11 mouse cellular contexts compared by ENCODE assay signal in the genomic region with DNA sequence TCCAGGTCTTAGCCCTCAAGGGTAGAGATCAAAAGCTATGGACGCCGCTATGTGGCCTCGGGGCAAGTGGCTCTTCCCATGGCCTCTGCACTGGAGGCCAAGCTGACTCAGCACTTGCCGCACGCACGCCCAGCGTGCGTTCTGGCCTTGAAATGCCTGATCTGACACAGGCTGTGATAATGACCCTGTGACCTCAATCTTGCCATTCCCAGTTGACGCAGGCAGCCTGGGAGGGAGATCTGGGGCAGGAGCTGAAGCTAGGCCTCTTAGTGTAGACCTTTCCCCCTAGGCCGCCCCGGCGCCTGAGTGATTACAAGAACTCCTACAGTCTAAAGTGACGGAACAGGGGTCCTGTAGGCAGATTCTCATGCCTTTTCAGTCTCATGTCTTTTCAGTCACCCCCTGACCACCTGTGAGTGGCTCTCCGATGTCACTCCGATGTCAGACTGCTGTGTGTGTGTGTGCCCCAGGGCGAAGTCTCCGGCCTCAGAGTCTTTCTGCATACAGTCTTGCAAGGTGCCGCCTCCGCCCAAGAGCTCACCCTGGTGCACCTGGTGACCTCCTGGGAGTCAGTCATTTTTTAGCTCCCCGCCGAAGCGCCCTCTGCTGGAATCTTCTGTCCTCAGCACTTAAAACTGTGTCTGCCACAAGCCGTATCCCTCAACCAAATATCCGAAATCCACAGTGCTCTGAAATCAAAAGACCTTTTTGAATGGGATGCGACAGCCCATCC. TPM values are rescaled to one million over a fixed set of nuclear protein-coding genes. Genes with fewer than 3 reads are reported as not detected.
A peak's percentile ranks its signal among the peaks of the same experiment; 100 is the strongest.
DNase-seq lines count a peak whose midpoint lies in the region; ATAC-seq and TF ChIP-seq lines count a peak whose summit lies in the region.
"Had no signal": no experiment of that assay in that cellular context is flagged by ENCODE, and none has a peak within 500 bp of the region (broad histone marks: within the 10 kb centered on the region; RNA-seq: fewer than 3 reads in every experiment).

No protein-coding gene starts in this region.

- no peak for ATAC-seq in heart, postnatal 0 days (ENCODE audit: insufficient read depth, low read depth)
- ATAC-seq in G1E (ENCODE audit: extremely low read depth, insufficient number of reproducible peaks, low FRiP score, poor library complexity, severe bottlenecking), result no peak

- no peaks in the 10 kb centered on the region for H3K36me3 ChIP-seq in heart, postnatal 0 days (replicated peaks; ENCODE audit: control insufficient read depth, insufficient read depth, low read length)
- H3K36me3 ChIP-seq in G1E (replicated peaks), result no peaks in the 10 kb centered on the region
- H3K36me3 ChIP-seq in testis, adult 2 months (ENCODE audit: control insufficient read depth, insufficient read depth, low read length), result no peaks in the 10 kb centered on the region
- H3K36me3 ChIP-seq: liver, embryonic 15.5 days; stomach, embryonic 15.5 days had no signal

- no peak for TF ChIP-seq EP300 in heart, postnatal 0 days (IDR thresholded peaks at IDR 0.05; ENCODE audit: low read depth)

- H3K9ac ChIP-seq in heart, postnatal 0 days (replicated peaks; ENCODE audit: low read depth, low read length), result no peak overlapping the region
- H3K9ac ChIP-seq: liver, embryonic 15.5 days; stomach, embryonic 15.5 days had no signal

- H3K4me3 ChIP-seq in heart, postnatal 0 days (ENCODE audit: low read depth, low read length), result no peak overlapping the region
- no peak overlapping the region for H3K4me3 ChIP-seq in G1E (ENCODE audit: low read depth, low read length)
- no peak overlapping the region for H3K4me3 ChIP-seq in bone marrow macrophage, adult 2 months (ENCODE audit: insufficient read depth, low read length)
- peak overlapping the region; percentile 4 for H3K4me3 ChIP-seq in testis, adult 2 months (ENCODE audit: control insufficient read depth, low read depth, low read length)
- H3K4me3 ChIP-seq: liver, embryonic 15.5 days; stomach, embryonic 15.5 days had no signal

- H3K27me3 ChIP-seq in heart, postnatal 0 days (ENCODE audit: control insufficient read depth, insufficient read depth, low read length), result no peaks in the 10 kb centered on the region
- H3K27me3 ChIP-seq in G1E (ENCODE audit: insufficient read depth, low read length), result peaks cover 7% of the 10 kb centered on the region; the same call in 1 of the 2 replicates
- H3K27me3 ChIP-seq in testis, adult 2 months (ENCODE audit: control insufficient read depth, insufficient read depth, low read length), result no peaks in the 10 kb centered on the region
- H3K27me3 ChIP-seq: stomach, embryonic 15.5 days had no signal

- H3K9me3 ChIP-seq in heart, postnatal 0 days (replicated peaks; ENCODE audit: control insufficient read depth, low read length), result no peaks in the 10 kb centered on the region
- H3K9me3 ChIP-seq in G1E (replicated peaks), result no peaks in the 10 kb centered on the region
- H3K9me3 ChIP-seq: liver, embryonic 15.5 days; stomach, embryonic 15.5 days had no signal

- DNase-seq in heart, postnatal 0 days (ENCODE audit: low spot score), result no peak
- DNase-seq in heart, adult 9 months (ENCODE audit: low spot score in 2 of 2), result no peak
- DNase-seq in G1E (ENCODE audit: low spot score) (no peak), liver (peak; percentile 36)
- DNase-seq in urinary bladder, adult 2 months (ENCODE audit: low spot score), result no peak
- no peak for DNase-seq in frontal cortex, postnatal 25 days (ENCODE audit: low spot score in 2 of 2)

- no peak for TF ChIP-seq POLR2A in bone marrow macrophage, adult 2 months (IDR thresholded peaks at IDR 0.05; ENCODE audit: borderline replicate concordance, low read depth, low read length)
- TF ChIP-seq POLR2A in testis, adult 2 months (IDR thresholded peaks at IDR 0.05; ENCODE audit: control insufficient read depth, low read depth, low read length), result no peak; the same call in 1 of the 2 replicates

- no peaks in the 10 kb centered on the region for H3K4me1 ChIP-seq in heart, postnatal 0 days (ENCODE audit: control insufficient read depth, insufficient read depth)
- H3K4me1 ChIP-seq in G1E (ENCODE audit: insufficient read depth, low read depth, low read length), result no peaks in the 10 kb centered on the region
- no peaks in the 10 kb centered on the region for H3K4me1 ChIP-seq in bone marrow macrophage, adult 2 months (ENCODE audit: control insufficient read depth, insufficient read depth, low read length)
- peaks cover 10% of the 10 kb centered on the region for H3K4me1 ChIP-seq in testis, adult 2 months (ENCODE audit: control insufficient read depth, insufficient read depth, low read length)
- H3K4me1 ChIP-seq: liver, embryonic 15.5 days had no signal

- TF ChIP-seq CTCF in heart, postnatal 0 days (IDR thresholded peaks at IDR 0.05; ENCODE audit: low read depth), result peak; percentile 39
- peak; percentile 19; the same call in 1 of the 2 replicates for TF ChIP-seq CTCF in G1E (IDR thresholded peaks at IDR 0.05; ENCODE audit: low read depth, low read length)
- TF ChIP-seq CTCF in bone marrow macrophage, adult 2 months (IDR thresholded peaks at IDR 0.05; ENCODE audit: low read depth, low read length), result peak; percentile 56
- peak; percentile 44; the same call in 1 of the 2 replicates for TF ChIP-seq CTCF in testis, adult 2 months (IDR thresholded peaks at IDR 0.05; ENCODE audit: control insufficient read depth, insufficient read depth, insufficient replicate concordance, low read depth, low read length)

- H3K4me2 ChIP-seq in heart, postnatal 0 days (ENCODE audit: low read depth, low read length), result no peak overlapping the region
- H3K4me2 ChIP-seq: liver, embryonic 15.5 days; stomach, embryonic 15.5 days had no signal

- 50% methylated on average over 25 of the region's 25 CpGs for WGBS in heart, postnatal 0 days

- H3K27ac ChIP-seq in heart, postnatal 0 days (ENCODE audit: low read depth), result no peak overlapping the region
- no peak overlapping the region for H3K27ac ChIP-seq in bone marrow macrophage, adult 2 months (ENCODE audit: insufficient read depth, low read depth, low read length)
- H3K27ac ChIP-seq in testis, adult 2 months (ENCODE audit: control insufficient read depth, insufficient read depth, low read depth, low read length), result peak overlapping the region; percentile 55
- H3K27ac ChIP-seq: liver, embryonic 15.5 days; stomach, embryonic 15.5 days had no signal

RNA-seq across cellular contexts. Expression of gene Meox1, which starts 34.0 kb away (rescaled TPM):
- 12.5 and 15.0 TPM in 2 replicates for total RNA-seq in heart, postnatal 0 days (2014; rRNA removed; ENCODE audit: low replicate concordance)
- polyA plus RNA-seq in heart, postnatal 0 days (2015; fragmentation: Nextera tagmentation; extraction: Ambion mirVana), result 10.9 and 12.3 TPM in 2 replicates
- total RNA-seq in G1E (2014; fragmentation: Nextera tagmentation) (not detected in 2 replicates), G1E (2017) (not detected in 2 replicates)
- polyA plus RNA-seq in G1E (2012), result not detected in 2 replicates
- polyA plus RNA-seq in bone marrow macrophage, adult 2 months (2012; ENCODE audit: insufficient read depth, insufficient read length, missing spikeins), result not detected in 2 replicates
- polyA plus RNA-seq in testis, adult 2 months (2012; rRNA removed), result 0.18 and 1.7 TPM in 2 replicates
- polyA plus RNA-seq in urinary bladder, adult 2 months (2012; rRNA removed), result 2.8 and 2.9 TPM in 2 replicates
- total RNA-seq: common myeloid progenitor, adult 5-6 weeks had no signal

RNA-seq across cellular contexts. Expression of gene Sost, which starts 38.6 kb away (rescaled TPM):
- total RNA-seq in heart, postnatal 0 days (2014; rRNA removed; ENCODE audit: low replicate concordance), result 6.5 and 21.2 TPM in 2 replicates
- polyA plus RNA-seq in heart, postnatal 0 days (2015; fragmentation: Nextera tagmentation; extraction: Ambion mirVana), result 2.7 and 2.8 TPM in 2 replicates
- not detected in 2 replicates for total RNA-seq in G1E (2014; fragmentation: Nextera tagmentation)
- 0.06 TPM in 1 of 2 replicates, not detected in the other for total RNA-seq in G1E (2017)
- not detected in 2 replicates for polyA plus RNA-seq in G1E (2012)
- not detected in 2 replicates for polyA plus RNA-seq in bone marrow macrophage, adult 2 months (2012; ENCODE audit: insufficient read depth, insufficient read length, missing spikeins)
- polyA plus RNA-seq in testis, adult 2 months (2012; rRNA removed), result 2.4 and 6.4 TPM in 2 replicates
- polyA plus RNA-seq in urinary bladder, adult 2 months (2012; rRNA removed), result 0.03 TPM in 1 of 2 replicates, not detected in the other
- total RNA-seq: common myeloid progenitor, adult 5-6 weeks had no signal

RNA-seq across cellular contexts. Expression of gene Cfap97d1, which starts 55.9 kb away (rescaled TPM):
- total RNA-seq in heart, postnatal 0 days (2014; rRNA removed; ENCODE audit: low replicate concordance), result not detected in 2 replicates
- polyA plus RNA-seq in heart, postnatal 0 days (2015; fragmentation: Nextera tagmentation; extraction: Ambion mirVana), result not detected in 2 replicates
- not detected in 2 replicates for total RNA-seq in G1E (2014; fragmentation: Nextera tagmentation)
- not detected in 2 replicates for total RNA-seq in G1E (2017)
- not detected in 2 replicates for polyA plus RNA-seq in G1E (2012)
- not detected in 2 replicates for polyA plus RNA-seq in bone marrow macrophage, adult 2 months (2012; ENCODE audit: insufficient read depth, insufficient read length, missing spikeins)
- 72.2 and 94.1 TPM in 2 replicates for polyA plus RNA-seq in testis, adult 2 months (2012; rRNA removed)
- polyA plus RNA-seq in urinary bladder, adult 2 months (2012; rRNA removed), result not detected in 2 replicates
- total RNA-seq: common myeloid progenitor, adult 5-6 weeks had no signal
- polyA plus RNA-seq: liver, embryonic 15.5 days; stomach, embryonic 15.5 days had no signal

RNA-seq across cellular contexts. Expression of gene Dusp3, which starts 58.6 kb away (rescaled TPM):
- 106 and 118 TPM in 2 replicates for total RNA-seq in heart, postnatal 0 days (2014; rRNA removed; ENCODE audit: low replicate concordance)
- polyA plus RNA-seq in heart, postnatal 0 days (2015; fragmentation: Nextera tagmentation; extraction: Ambion mirVana), result 67.9 and 75.7 TPM in 2 replicates
- total RNA-seq in G1E (2014; fragmentation: Nextera tagmentation) (12.5 and 17.3 TPM in 2 replicates), G1E (2017) (14.6 and 16.0 TPM in 2 replicates)
- polyA plus RNA-seq in G1E (2012), result 3.4 and 4.8 TPM in 2 replicates
- 79.3 and 80.4 TPM in 2 replicates for polyA plus RNA-seq in bone marrow macrophage, adult 2 months (2012; ENCODE audit: insufficient read depth, insufficient read length, missing spikeins)
- 249 and 266 TPM in 2 replicates for polyA plus RNA-seq in testis, adult 2 months (2012; rRNA removed)
- polyA plus RNA-seq in urinary bladder, adult 2 months (2012; rRNA removed), result 55.8 and 62.7 TPM in 2 replicates

Comparison
In these comparisons a context has a peak if more than half of its experiments do, and no peak if none do; other contexts are left out.
1. RNA of gene Cfap97d1, which starts 55.9 kb away (polyA plus RNA-seq): 72.2 to 94.1 TPM in testis, adult 2 months; not detected in heart, postnatal 0 days, not detected in G1E, not detected in bone marrow macrophage, adult 2 months and not detected in urinary bladder, adult 2 months; every median in the first group is over 10 times any median in the second.
2. Peak in every context shown above with its lines, with median percentiles within 50 percentile points of each other: CTCF ChIP-seq.